Mouse (Mus musculus) lung, postnatal 14 days (tissue): ENCODE data around the gene Snx29.

Source experiments
- DNase-seq: peaks from one replicate; pipeline ENCODE4 v3.0.0; 2021

Gene Snx29

DNA sequence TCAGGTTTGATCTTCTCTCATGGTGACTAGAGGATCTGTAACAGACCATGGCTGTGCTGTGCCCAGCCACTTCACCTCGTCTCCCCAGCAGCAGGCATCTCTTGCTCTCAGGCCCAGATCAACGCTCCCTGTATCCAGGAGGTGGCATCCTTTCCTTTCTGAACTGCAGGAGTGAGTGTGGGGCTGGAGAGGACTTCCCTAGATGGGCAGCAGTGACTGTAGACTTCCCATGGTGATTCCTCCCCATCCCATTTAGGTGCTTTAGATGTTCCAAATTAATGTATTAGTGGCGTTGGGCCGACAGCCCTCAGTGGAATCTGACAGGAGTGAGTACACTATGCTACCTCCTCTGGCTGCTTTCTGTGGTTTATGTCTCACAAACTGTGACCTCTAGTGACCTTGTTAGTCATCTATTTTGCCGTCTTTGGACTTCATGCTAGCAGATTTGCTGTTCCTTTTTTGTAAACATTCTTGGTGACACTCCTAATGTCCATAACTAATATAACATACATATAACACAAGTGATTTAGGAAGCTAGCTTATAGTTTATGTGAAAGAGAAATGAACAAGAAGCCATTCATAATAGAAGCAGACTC, 132.9 kb downstream of the Snx29 start:
- no peak for DNase-seq

DNA sequence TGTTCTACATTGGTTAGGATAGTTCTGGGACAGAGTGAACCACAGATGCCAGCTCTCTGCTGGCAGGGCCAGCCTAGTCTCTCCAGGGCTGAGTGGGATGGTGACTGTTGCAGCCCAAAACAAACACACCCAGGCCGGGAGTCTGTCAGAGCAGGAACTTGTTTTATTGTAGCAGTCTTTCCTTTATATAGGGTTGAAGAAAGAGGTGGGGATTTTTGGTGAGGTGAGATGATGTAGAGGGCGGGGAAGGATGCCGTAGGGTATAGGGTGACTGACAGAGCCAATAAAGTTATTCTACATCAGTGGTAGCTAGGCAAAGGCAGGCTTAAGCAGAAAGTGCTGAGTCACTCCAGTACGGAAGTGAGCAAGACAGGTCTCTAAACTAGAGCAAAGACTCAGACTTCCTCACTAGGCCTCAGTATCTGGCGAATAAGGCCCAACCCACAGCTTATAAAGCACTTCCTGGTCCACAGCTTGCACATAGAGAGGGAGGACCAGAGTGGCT, 133.5 kb downstream of the Snx29 start:
- DNase-seq = no peak

DNA sequence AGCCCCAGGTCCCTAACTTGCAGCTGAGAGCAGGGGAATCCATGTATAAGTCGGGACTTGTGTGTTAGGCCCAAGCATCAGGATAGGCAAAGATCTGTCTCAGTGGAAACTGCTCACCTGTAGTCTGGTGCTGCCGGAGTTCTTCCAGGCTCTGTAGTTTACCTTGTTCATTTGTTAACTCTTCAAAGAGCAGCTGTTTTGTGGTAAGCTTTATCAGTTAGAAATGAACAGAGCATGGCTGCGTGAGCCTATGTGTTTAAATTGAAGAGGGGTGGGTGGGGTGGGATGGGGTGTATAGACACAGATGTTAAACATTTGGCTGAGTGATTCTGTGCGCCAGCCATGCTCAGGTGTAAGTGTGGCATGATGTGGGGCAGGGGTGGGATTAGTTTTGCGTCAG, 134.4 kb downstream of the Snx29 start:
- DNase-seq = no peak

DNA sequence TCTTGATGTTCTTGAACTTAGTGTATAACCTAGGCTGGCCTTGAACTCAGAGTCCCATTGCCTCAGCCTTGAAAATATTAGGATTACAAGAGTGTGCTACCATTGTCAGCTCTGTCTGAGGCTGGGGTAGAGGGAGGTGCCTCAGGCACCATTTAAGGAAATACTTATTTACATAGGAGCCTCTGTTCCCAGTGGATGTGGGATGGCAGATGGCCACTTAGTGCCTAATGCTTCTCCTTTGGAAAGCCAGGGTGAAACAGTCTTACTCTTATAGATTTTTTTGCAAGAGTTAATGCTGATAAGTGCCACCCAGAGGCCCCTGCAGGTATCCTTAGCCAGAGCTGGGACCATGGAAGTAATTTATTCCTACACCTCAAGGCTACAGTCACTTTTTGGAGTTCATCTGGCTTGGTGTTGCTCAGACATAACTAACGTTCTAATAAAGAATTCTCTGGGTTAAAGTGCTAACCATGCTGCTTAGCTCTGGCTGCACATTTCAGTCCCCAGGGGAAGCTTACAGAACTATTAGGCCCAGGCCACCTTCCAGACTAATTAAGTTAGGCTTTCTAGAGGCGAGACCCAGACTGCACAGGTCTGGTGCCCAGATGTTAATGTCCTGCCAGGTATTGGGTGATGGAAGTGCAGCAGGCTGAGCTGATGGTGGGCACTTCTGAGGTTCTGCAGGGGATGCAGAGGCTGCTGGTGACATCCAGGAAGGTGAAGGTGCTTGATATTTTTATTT, 135.1 kb downstream of the Snx29 start:
- DNase-seq = no peak

DNA sequence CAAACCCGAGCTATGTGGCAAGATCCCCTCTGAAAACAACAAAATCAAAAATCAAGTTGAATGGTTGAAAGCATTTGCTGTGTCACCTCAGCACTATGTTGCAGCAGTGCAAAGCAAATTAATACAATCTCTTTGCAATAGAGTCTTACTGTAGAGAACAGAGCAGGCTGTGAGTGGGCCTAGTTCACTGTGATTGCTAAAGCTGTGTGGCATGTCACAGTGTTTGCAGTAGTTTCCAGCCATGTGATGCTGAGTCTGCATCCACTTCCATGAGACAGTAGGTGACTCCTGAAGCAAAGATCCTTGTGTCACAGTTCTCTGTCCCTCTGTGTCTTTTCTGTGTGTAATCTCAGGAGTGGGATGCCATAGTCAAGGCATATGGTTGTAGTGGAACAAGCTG, 137.5 kb downstream of the Snx29 start:
- no peak for DNase-seq

- DNase-seq = peak; percentile 39
Observed at GRCm38 (mm10) chr16:11461612-11462011, 138.9 kb downstream of the Snx29 start.

DNA sequence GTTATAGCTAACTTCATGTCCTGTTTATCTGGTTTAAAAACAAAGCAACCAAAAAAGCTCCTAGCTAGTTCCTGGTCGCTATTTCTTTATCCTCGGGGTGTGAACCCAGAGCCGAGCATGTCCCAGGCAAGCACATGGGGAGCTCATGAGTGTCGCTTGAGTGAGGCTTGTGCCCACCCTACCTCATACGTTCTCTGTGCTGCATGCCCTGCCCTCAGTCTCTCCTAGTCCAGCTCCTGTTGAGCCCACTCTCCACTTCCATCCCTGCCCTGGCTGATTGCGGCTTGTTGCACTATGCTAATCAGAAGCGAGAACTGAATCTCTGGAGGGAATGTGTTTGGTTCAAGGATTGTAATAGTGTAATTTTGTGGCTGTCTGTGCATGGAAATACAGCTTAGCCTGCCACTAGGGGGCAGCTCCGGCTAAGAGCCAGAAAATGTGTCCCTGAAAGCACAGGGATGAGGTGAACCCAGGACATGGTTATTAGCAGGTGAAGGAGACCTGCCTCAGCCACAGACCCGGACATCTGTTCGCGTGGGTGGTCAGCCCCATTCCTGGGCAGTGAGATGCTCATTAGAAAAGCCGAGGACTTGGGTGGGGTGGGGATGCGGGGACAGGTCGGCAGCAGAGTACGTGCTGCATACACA, 145.9 kb downstream of the Snx29 start:
- DNase-seq = peak; percentile 75

DNA sequence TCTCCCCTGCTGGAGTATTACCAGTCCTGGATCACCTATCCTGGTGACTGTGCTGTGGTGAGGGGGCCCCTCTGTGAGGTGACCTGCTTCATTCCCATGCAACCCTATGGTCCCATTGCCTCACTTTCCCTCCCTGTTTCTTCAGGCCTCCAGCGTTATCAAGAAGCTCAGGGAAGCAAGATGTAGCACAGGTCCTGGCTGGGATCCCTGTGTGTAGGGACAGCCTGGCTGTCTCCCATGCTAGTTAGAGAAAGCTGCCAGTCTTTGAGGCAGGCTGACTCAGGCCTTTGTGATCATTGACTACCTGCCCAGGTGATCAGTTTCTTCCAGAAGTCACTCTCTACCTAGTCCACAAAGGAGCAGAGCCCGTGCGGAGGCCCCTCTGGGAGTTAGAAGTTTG, 146.8 kb downstream of the Snx29 start:
- no peak for DNase-seq

DNA sequence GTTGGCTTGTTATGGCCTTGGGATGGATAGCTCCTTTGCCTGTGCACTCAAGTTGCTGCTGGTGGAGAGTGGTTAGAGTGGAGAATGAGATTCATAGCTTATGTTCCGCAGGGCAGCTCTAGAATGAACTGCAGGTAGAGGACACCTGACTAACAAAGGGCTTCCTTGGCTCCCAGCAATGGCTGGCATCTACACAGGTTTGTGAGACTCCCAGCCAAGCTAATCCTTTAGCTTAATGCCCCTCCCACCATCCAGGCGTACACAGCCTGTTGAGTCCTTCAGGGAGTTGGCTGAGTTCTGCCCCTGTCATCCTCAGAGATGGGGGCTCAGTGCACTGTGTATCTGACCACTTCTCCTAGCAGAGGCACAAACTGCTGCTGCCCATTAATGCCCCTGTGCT, 148.5 kb downstream of the Snx29 start:
- no peak for DNase-seq

GRCm38 (mm10) chr16:11472852-11473251, 150.1 kb downstream of the Snx29 start:
- DNase-seq = no peak

GRCm38 (mm10) chr16:11473474-11473873, 150.8 kb downstream of the Snx29 start:
- peak; percentile 38 for DNase-seq

DNA sequence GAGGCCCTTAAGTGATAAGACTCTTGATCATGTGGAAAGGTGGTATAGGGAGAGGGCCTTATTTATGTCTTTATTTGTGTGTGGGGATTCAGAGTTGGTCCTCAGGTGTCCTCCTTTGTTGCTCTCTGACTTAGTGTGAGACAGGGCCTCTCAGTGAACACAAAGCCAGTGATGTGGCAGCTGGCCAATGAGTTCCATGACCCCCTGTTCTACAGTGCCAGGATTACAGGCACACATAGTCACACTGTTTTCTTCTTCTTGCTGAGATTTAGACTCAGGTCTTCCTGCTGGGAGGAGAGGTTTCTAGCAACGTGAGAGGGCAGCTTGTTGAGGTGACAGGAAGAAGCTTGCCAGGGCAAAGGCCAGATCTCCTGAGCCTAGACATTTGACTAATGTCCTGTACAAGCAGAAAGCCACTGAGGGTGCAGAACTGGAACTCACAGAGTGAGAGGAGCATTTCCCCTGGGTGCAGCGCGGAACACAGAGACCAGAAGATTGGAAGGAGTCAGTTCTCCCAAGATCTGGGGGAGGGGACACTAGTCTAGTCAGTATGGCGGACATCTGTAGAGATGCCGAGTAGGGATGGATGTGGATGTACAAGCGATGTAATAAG, 151.3 kb downstream of the Snx29 start:
- no peak for DNase-seq

DNA sequence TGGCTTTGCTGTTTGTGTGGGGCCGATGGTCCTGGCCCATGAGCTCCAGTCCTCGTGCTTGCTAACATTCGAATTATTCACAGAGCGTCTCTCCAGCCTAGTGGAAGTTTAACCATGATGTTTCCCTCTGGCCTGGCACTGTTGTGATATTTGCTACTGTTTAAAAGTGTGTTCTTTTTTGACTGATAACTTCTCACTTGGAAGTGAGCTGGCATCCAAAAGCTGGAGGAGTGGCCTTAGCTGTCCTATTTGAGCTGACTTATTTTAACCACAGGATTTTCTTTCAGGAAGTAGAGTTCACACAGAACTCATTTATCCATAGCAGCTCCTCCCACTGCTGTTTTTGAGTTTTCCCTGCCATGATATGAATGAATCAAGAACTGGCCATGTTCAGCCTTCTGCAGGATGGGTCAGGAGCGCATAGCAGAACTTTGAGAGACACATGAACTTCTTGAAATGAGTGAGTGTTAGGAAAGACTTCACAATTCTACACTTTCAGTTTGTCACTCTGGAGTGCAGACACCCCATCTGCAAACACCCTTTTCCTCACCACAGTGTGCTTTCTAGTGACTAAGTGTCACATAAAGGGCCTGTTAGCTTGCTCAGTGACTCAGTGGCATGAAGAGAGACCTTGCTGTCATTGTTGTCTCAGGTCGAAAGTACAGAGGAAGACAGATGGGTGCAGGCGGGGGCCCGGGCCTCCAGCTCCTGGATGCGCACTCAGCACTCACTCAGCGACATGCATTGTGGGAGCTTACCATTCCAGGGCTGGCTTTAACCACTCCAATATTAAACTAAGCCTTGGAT, 152.6 kb downstream of the Snx29 start:
- DNase-seq = no peak

DNA sequence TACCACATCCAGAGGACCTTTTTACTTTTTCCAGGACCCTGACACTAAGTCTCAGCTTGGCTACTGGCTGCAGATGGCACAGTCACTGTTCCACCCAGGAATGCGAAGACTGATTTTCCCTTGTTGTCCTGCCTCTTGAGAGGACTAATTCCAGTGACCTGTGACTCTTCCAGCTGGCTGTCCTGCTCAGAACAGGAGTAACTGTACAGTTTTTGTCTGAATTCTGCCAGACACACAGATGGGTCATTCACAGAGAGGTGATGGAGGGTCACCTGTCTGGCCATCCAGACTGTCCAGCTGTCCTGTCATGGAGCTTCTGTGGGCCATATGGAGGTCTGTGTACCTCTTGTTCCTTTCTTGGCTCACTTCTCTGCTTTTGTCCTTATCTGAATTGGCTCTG, 153.6 kb downstream of the Snx29 start:
- DNase-seq = no peak

DNA sequence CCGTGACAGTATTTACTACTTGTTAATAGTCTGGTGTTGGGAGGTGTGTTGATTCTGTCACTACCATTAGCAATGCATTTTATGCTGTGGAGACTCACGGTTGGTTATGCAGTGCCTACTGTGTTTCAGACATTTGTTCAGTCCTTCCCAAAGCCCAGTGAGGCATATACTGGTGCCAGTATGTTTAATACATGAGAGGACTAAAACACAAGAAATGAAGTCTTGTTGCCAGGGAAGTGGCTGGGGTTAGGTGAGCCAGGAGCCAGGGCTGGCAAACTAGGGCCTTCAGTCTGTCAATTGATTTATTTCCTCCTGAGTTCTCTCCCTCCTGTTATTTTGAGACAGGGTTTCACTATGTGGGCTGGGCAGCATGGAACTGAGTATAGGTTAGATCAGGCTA, 154.3 kb downstream of the Snx29 start:
- DNase-seq = no peak

GRCm38 (mm10) chr16:11477591-11477990, 154.9 kb downstream of the Snx29 start:
- DNase-seq = no peak

DNA sequence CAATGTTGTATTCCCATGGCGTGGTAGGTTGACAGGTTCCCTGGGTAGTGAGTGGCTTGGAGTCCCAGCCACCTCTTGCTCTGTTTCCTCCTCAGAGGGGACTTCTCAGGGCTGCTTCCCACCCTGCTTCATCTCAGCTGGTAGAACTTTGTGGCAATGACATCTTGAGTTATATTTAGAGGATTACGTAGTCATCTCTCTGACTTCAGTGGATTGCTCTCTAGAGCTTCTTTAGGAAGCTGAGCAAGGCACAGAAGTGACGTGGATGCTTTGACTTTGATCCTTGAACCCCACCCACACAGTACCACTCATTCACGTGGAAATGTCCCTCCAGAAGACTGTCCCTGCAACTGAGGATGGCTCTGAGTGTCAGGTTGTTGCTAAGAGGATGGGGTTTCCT, 156.9 kb downstream of the Snx29 start:
- no peak for DNase-seq

DNA sequence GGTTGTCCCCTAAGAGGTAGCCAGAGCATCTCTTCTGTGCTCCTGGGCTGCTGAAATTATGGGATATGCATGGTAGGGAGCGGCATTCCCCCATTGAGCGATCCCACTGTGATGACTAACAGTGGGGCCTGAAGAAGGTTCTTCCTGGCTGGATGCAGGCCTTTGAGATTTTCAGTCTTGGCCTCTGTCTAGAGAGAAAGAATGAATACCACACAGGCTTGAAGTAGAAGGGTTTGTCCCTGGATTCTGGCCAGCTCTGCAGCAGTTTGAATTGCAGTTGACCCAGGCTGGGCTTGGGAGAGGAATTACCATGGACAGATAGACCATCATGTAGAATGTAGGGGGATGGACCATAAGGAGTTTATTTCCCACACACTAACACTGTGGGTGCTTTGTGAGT, 159.5 kb downstream of the Snx29 start:
- peak; percentile 52 for DNase-seq

GRCm38 (mm10) chr16:11494895-11495294, 172.2 kb downstream of the Snx29 start:
- no peak for DNase-seq

GRCm38 (mm10) chr16:11495923-11496616, 173.4 kb downstream of the Snx29 start:
- DNase-seq = no peak

- no peak for DNase-seq
Observed at GRCm38 (mm10) chr16:11496721-11497120, 174.0 kb downstream of the Snx29 start.

GRCm38 (mm10) chr16:11500061-11500460, 177.4 kb downstream of the Snx29 start:
- DNase-seq = no peak
